Mouse (Mus musculus) testis, adult 2 months (tissue): ENCODE measurements at regions not wholly inside any gene's neighbourhood (a gene's known extent, or its start where the extent isn't known, plus 50 kb on each side); places are given as distances from the start of the nearest gene placed in this dataset.

ENCODE experiments used
- CTCF ChIP-seq: fragments of 200-500 bp; IDR thresholded peaks from 2 replicates; pipeline ENCODE4 v1.5.1; 2012; ENCODE audit warnings: low read depth, mild to moderate bottlenecking, inconsistent platforms, low read length, moderate library complexity; ENCODE audit not compliant: control insufficient read depth, insufficient read depth, insufficient replicate concordance
- POLR2A ChIP-seq: fragments of 200-500 bp; IDR thresholded peaks from 2 replicates; pipeline ENCODE4 v1.6.1; 2012; ENCODE audit warnings: low read depth, mild to moderate bottlenecking, inconsistent platforms, low read length, moderate library complexity; ENCODE audit not compliant: control insufficient read depth

- TF ChIP-seq POLR2A (no peak), CTCF (no peak)
Observed at GRCm38 (mm10) chr15:60195070-60195469, 178.7 kb upstream of the 4933412E24Rik start.
